Mouse (Mus musculus): ENCODE data around the gene Pax3.

- TF ChIP-seq CTCF (IDR thresholded peaks at IDR 0.05; ENCODE audit: low read depth) (no peak), EP300 (IDR thresholded peaks at IDR 0.05; ENCODE audit: low read depth) (no peak)
Measured at GRCm38 (mm10) chr1:78217151-78218034, 20.5 kb upstream of the Pax3 start.
